Comparison of ENCODE assay signal across 51 mouse cellular contexts in the genomic region with DNA sequence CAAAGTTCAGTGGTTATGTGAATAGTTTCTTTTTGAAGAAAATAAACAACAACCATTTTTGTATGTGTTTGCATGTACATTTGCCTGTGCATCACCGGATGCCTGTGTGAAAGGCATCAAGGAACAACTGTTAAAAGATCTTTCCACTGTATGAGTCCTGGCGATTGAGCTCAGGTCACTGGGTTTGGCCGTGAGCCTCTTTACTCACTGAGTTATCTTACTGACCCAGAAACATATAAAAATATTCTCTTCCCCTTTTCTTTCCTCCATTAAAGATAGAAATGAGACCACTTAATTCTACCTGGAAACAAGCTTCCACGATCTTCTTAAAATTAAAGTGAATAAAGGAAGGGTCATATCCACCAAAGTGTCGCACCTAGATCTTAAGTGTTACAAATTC. TPM values are rescaled to one million over a fixed set of nuclear protein-coding genes. Genes with fewer than 3 reads are reported as not detected.
"Had no signal": no experiment of that assay in that cellular context is flagged by ENCODE, and none has a peak within 500 bp of the region (broad histone marks: within the 10 kb centered on the region; RNA-seq: fewer than 3 reads in every experiment).

No protein-coding gene starts in this region.

- H3K27me3 ChIP-seq: heart, embryonic 12.5 days; heart, embryonic 13.5 days; heart, embryonic 15.5 days; hindbrain, embryonic 12.5 days; hindbrain, embryonic 13.5 days; hindbrain, embryonic 15.5 days; kidney, embryonic 15.5 days had no signal

- H3K27ac ChIP-seq: heart, embryonic 13.5 days; heart, embryonic 15.5 days; hindbrain, embryonic 10.5 days; hindbrain, embryonic 12.5 days; hindbrain, embryonic 13.5 days; hindbrain, embryonic 14.5 days; hindbrain, embryonic 15.5 days; hindbrain, postnatal 0 days; kidney, embryonic 15.5 days; kidney, postnatal 0 days; layer of hippocampus, adult 2 months; left cerebral cortex, adult 2 months had no signal

- DNase-seq: heart, postnatal 10 days; heart, postnatal 14 days; heart, postnatal 36 days; heart, postnatal 4 days; kidney, adult 11 months; kidney, adult 18-20 months; kidney, adult 2 months; kidney, adult 8-10 months; kidney, adult 9 months; kidney, postnatal 10 days; kidney, postnatal 14 days; kidney, postnatal 25 days; kidney, postnatal 36 days; kidney, postnatal 4 days; layer of hippocampus, adult 9-11 months; layer of hippocampus, postnatal 36 days had no signal

- H3K9ac ChIP-seq: heart, embryonic 12.5 days; heart, embryonic 13.5 days; heart, embryonic 15.5 days; hindbrain, embryonic 12.5 days; hindbrain, embryonic 13.5 days; hindbrain, embryonic 14.5 days; hindbrain, embryonic 15.5 days; kidney, embryonic 15.5 days had no signal

- H3K4me2 ChIP-seq: heart, embryonic 11.5 days; heart, embryonic 12.5 days; heart, embryonic 13.5 days; heart, embryonic 15.5 days; hindbrain, embryonic 12.5 days; hindbrain, embryonic 13.5 days; hindbrain, embryonic 14.5 days; hindbrain, embryonic 15.5 days; kidney, embryonic 15.5 days had no signal

- H3K4me3 ChIP-seq: heart, embryonic 12.5 days; heart, embryonic 13.5 days; heart, embryonic 15.5 days; hindbrain, embryonic 10.5 days; hindbrain, embryonic 12.5 days; hindbrain, embryonic 13.5 days; hindbrain, embryonic 15.5 days; kidney, embryonic 15.5 days; layer of hippocampus, adult 2 months; left cerebral cortex, adult 2 months had no signal

- ATAC-seq: hindbrain, embryonic 16.5 days; hindbrain, postnatal 0 days; inflammation-experienced regulatory T-cells, adult 6 months; intestine, embryonic 16.5 days; intestine, postnatal 0 days had no signal

- H3K9me3 ChIP-seq: heart, embryonic 12.5 days; heart, embryonic 13.5 days; heart, embryonic 15.5 days; hindbrain, embryonic 10.5 days; hindbrain, embryonic 12.5 days; hindbrain, embryonic 13.5 days; hindbrain, embryonic 15.5 days; kidney, embryonic 15.5 days had no signal

- H3K4me1 ChIP-seq: hindbrain, embryonic 10.5 days had no signal

- H3K36me3 ChIP-seq: heart, embryonic 12.5 days; heart, embryonic 13.5 days; heart, embryonic 15.5 days; hindbrain, embryonic 10.5 days; hindbrain, embryonic 12.5 days; hindbrain, embryonic 13.5 days; hindbrain, embryonic 15.5 days; kidney, embryonic 15.5 days had no signal

RNA-seq across cellular contexts. Expression of gene Gm5426, which starts 10.2 kb away (rescaled TPM):
- total RNA-seq: heart, postnatal 10 days; heart, postnatal 14 days; heart, postnatal 25 days; heart, postnatal 36 days; heart, postnatal 4 days; hematopoietic stem cell, adult 5-6 weeks; hindbrain, postnatal 0 days; layer of hippocampus, adult 18-20 months; layer of hippocampus, adult 2 months; layer of hippocampus, adult 8-10 months; layer of hippocampus, postnatal 10 days; layer of hippocampus, postnatal 14 days; layer of hippocampus, postnatal 25 days; layer of hippocampus, postnatal 36 days; left cerebral cortex, adult 18-20 months; left cerebral cortex, adult 2 months; left cerebral cortex, adult 8-10 months had no signal
- polyA plus RNA-seq: heart, embryonic 11.5 days; heart, embryonic 12.5 days; heart, embryonic 13.5 days; heart, embryonic 14.5 days; heart, embryonic 15.5 days; heart, embryonic 16.5 days; heart, postnatal 0 days; hindbrain, embryonic 10.5 days; hindbrain, embryonic 11.5 days; hindbrain, embryonic 12.5 days; hindbrain, embryonic 13.5 days; hindbrain, embryonic 14.5 days; hindbrain, embryonic 15.5 days; hindbrain, embryonic 16.5 days; hindbrain, postnatal 0 days; intestine, embryonic 14.5 days; intestine, embryonic 16.5 days; intestine, postnatal 0 days; kidney, adult 2 months; kidney, embryonic 14.5 days; kidney, embryonic 15.5 days; kidney, embryonic 16.5 days; kidney, postnatal 0 days; large intestine, adult 2 months had no signal
